In genomic region chr19:47821494-47821872, GRCm38 (mm10) we compare ENCODE assay signal across 11 mouse cellular contexts. TPM values are rescaled to one million over a fixed set of nuclear protein-coding genes. Genes with fewer than 3 reads are reported as not detected.
A peak's percentile ranks its signal among the peaks of the same experiment; 100 is the strongest.
DNase-seq lines count a peak whose midpoint lies in the region; ATAC-seq and TF ChIP-seq lines count a peak whose summit lies in the region.
"Had no signal": no experiment of that assay in that cellular context is flagged by ENCODE, and none has a peak within 500 bp of the region (broad histone marks: within the 10 kb centered on the region; RNA-seq: fewer than 3 reads in every experiment).

No protein-coding gene starts in this region.

- intact Hi-C loops in gastrocnemius, adult 2 months (cut with DNase I), result loop anchor here (1.0 kb wide), 2 partner anchors 162 to 314 kb away; no protein-coding TSS in a partner anchor

- H3K4me3 ChIP-seq in limb, embryonic 11.5 days (ENCODE audit: low read depth, low read length), result no peak overlapping the region
- H3K4me3 ChIP-seq in limb, embryonic 10.5 days, result no peak overlapping the region
- H3K4me3 ChIP-seq in midbrain, embryonic 16.5 days (ENCODE audit: low read depth, low read length), result no peak overlapping the region
- H3K4me3 ChIP-seq in gastrocnemius, adult 2 months, result no peak overlapping the region
- H3K4me3 ChIP-seq: heart, embryonic 13.5 days; limb, embryonic 12.5 days had no signal

- no peaks in the 10 kb centered on the region for H3K9me3 ChIP-seq in limb, embryonic 11.5 days (ENCODE audit: control insufficient read depth, low read length)
- no peaks in the 10 kb centered on the region for H3K9me3 ChIP-seq in limb, embryonic 10.5 days (replicated peaks)
- H3K9me3 ChIP-seq in midbrain, embryonic 16.5 days (replicated peaks; ENCODE audit: control insufficient read depth, low read length, poor library complexity, severe bottlenecking), result no peaks in the 10 kb centered on the region
- H3K9me3 ChIP-seq: heart, embryonic 13.5 days; limb, embryonic 12.5 days had no signal

- no peak for TF ChIP-seq CTCF in gastrocnemius, adult 2 months (IDR thresholded peaks at IDR 0.05)

- no peaks in the 10 kb centered on the region for H3K36me3 ChIP-seq in limb, embryonic 11.5 days (ENCODE audit: control insufficient read depth, insufficient read depth, low read length)
- H3K36me3 ChIP-seq in limb, embryonic 10.5 days, result no peaks in the 10 kb centered on the region
- H3K36me3 ChIP-seq in midbrain, embryonic 16.5 days (ENCODE audit: control insufficient read depth, insufficient read depth, low read length), result no peaks in the 10 kb centered on the region
- H3K36me3 ChIP-seq: heart, embryonic 13.5 days; limb, embryonic 12.5 days had no signal

- no peak for ATAC-seq in CD4-positive, CD25-positive, alpha-beta regulatory T cell, adult 4 months
- no peak for ATAC-seq in limb, embryonic 11.5 days (ENCODE audit: insufficient number of reproducible peaks, low FRiP score, low TSS enrichment, low read depth)
- ATAC-seq in midbrain, embryonic 16.5 days, result peak; percentile 39; the same call in 1 of the 2 replicates

- 61% methylated on average over 7 of the region's 7 CpGs for WGBS in limb, embryonic 11.5 days
- WGBS in limb, embryonic 10.5 days, result 59% methylated on average over 7 of the region's 7 CpGs
- WGBS in midbrain, embryonic 16.5 days, result 59% methylated on average over 7 of the region's 7 CpGs

- H3K9ac ChIP-seq in limb, embryonic 11.5 days (ENCODE audit: low read length), result no peak overlapping the region; the same call in 1 of the 2 replicates
- no peak overlapping the region for H3K9ac ChIP-seq in midbrain, embryonic 16.5 days (ENCODE audit: low read depth, low read length)
- H3K9ac ChIP-seq: heart, embryonic 13.5 days; limb, embryonic 12.5 days; lung, embryonic 14.5 days had no signal

- no peak overlapping the region for H3K4me2 ChIP-seq in limb, embryonic 11.5 days (ENCODE audit: low read depth, severe bottlenecking)
- no peak overlapping the region for H3K4me2 ChIP-seq in midbrain, embryonic 16.5 days (ENCODE audit: low read length)
- H3K4me2 ChIP-seq: heart, embryonic 13.5 days; lung, embryonic 14.5 days had no signal

- H3K27ac ChIP-seq in limb, embryonic 11.5 days (replicated peaks; ENCODE audit: low read depth, low read length), result no peak overlapping the region
- H3K27ac ChIP-seq in limb, embryonic 10.5 days, result no peak overlapping the region
- H3K27ac ChIP-seq in midbrain, embryonic 16.5 days (ENCODE audit: low read length), result no peak overlapping the region
- H3K27ac ChIP-seq in gastrocnemius, adult 2 months, result no peak overlapping the region
- H3K27ac ChIP-seq: heart, embryonic 13.5 days; limb, embryonic 12.5 days had no signal

- H3K27me3 ChIP-seq in limb, embryonic 11.5 days (ENCODE audit: control insufficient read depth, insufficient read depth, low read length), result peaks cover 7% of the 10 kb centered on the region; the same call in 1 of the 2 replicates
- H3K27me3 ChIP-seq in limb, embryonic 10.5 days (ENCODE audit: low read depth, poor library complexity, severe bottlenecking), result peaks cover 20% of the 10 kb centered on the region
- H3K27me3 ChIP-seq in midbrain, embryonic 16.5 days (ENCODE audit: control insufficient read depth, insufficient read depth, low read depth, low read length), result no peaks in the 10 kb centered on the region

- no peaks in the 10 kb centered on the region for H3K4me1 ChIP-seq in limb, embryonic 11.5 days (ENCODE audit: control insufficient read depth, insufficient read depth, low read length)
- peaks cover 29% of the 10 kb centered on the region for H3K4me1 ChIP-seq in limb, embryonic 10.5 days
- H3K4me1 ChIP-seq in midbrain, embryonic 16.5 days (ENCODE audit: control insufficient read depth, insufficient read depth, low read length), result peaks cover 3% of the 10 kb centered on the region

- peak; percentile 22 for DNase-seq in CD4-positive, CD25-positive, alpha-beta regulatory T cell, adult 2 months (ENCODE audit: low read depth, low spot score)
- peak; percentile 26 for DNase-seq in limb, embryonic 11.5 days (ENCODE audit: low spot score)
- no peak for DNase-seq in limb, embryonic 10.5 days (ENCODE audit: low spot score)
- DNase-seq in ZHBTc4 (ENCODE audit: low read depth, low spot score), result peak; percentile 17
- no peak for DNase-seq in gastrocnemius, adult 2 months
- DNase-seq in c-Kit-positive CD71-positive TER-119-positive erythroid progenitor cells, embryonic 14.5 days (ENCODE audit: low spot score), result no peak

RNA-seq across cellular contexts. Expression of gene Gsto1, which starts 33.3 kb away (rescaled TPM):
- 10 to 100 TPM; 32.4 to 36.4 TPM for polyA plus RNA-seq in CD4-positive, CD25-positive, alpha-beta regulatory T cell, adult 4 months (2017; shearing (Covaris generic))
- polyA plus RNA-seq in limb, embryonic 11.5 days (2014; fragmentation: Nextera tagmentation; extraction: Ambion mirVana), result 232 and 249 TPM in 2 replicates
- polyA plus RNA-seq in limb, embryonic 10.5 days (2016; fragmentation: Nextera tagmentation; extraction: Ambion mirVana), result 241 and 258 TPM in 2 replicates
- 150 and 155 TPM in 2 replicates for polyA plus RNA-seq in midbrain, embryonic 16.5 days (2015; fragmentation: Nextera tagmentation; extraction: Ambion mirVana)
- 10 to 100 TPM; 43.7 to 70.1 TPM for total RNA-seq in gastrocnemius, adult 2 months (2021)

RNA-seq across cellular contexts. Expression of gene Gsto2, which starts 43.9 kb away (rescaled TPM):
- under 1 TPM in 1 of 2 experiments, not detected in 1; 0.95 TPM for polyA plus RNA-seq in CD4-positive, CD25-positive, alpha-beta regulatory T cell, adult 4 months (2017; shearing (Covaris generic))
- polyA plus RNA-seq in limb, embryonic 11.5 days (2014; fragmentation: Nextera tagmentation; extraction: Ambion mirVana), result 0.78 and 1.1 TPM in 2 replicates
- 0.59 and 1.0 TPM in 2 replicates for polyA plus RNA-seq in limb, embryonic 10.5 days (2016; fragmentation: Nextera tagmentation; extraction: Ambion mirVana)
- polyA plus RNA-seq in midbrain, embryonic 16.5 days (2015; fragmentation: Nextera tagmentation; extraction: Ambion mirVana), result 1.0 and 1.1 TPM in 2 replicates
- total RNA-seq in gastrocnemius, adult 2 months (2021), result under 1 TPM; 0.51 to 0.73 TPM

Comparison
In these comparisons a context has a peak if more than half of its experiments do, and no peak if none do; other contexts are left out.
1. DNase-seq: peak in CD4-positive, CD25-positive, alpha-beta regulatory T cell, adult 2 months (single experiment), limb, embryonic 11.5 days (single experiment) and ZHBTc4 (single experiment); none in limb, embryonic 10.5 days (single experiment), gastrocnemius, adult 2 months (single experiment) and c-Kit-positive CD71-positive TER-119-positive erythroid progenitor cells, embryonic 14.5 days (single experiment).